Mouse (Mus musculus) stomach, embryonic 15.5 days (tissue): Measurements from ENCODE around the gene Cfd. TPM values are rescaled to one million over a fixed set of nuclear protein-coding genes. Genes with fewer than 3 reads are reported as not detected.

Experiments
- ATAC-seq: fragments of 200-750 bp; cut with Nextera tagmentation; 2 replicates; pipeline ENCODE4 v1.8.0; 2017; ENCODE audit warnings: low read depth, moderate number of reproducible peaks, moderate TSS enrichment; ENCODE audit not compliant: insufficient read depth, low FRiP score
- H3K27ac ChIP-seq: fragments of 300-500 bp; sonication (generic); 2 replicates; pipeline ENCODE4 v1.5.1; 2015; ENCODE audit warnings: mild to moderate bottlenecking, inconsistent platforms
- H3K27me3 ChIP-seq: fragments of 300-500 bp; sonication (generic); replicated peaks from 2 replicates; pipeline ENCODE4 v1.6.1; 2015; ENCODE audit warnings: inconsistent platforms
- H3K36me3 ChIP-seq: fragments of 300-500 bp; sonication (generic); 2 replicates; pipeline ENCODE4 v1.6.1; 2015; ENCODE audit warnings: inconsistent platforms
- H3K4me1 ChIP-seq: fragments of 300-500 bp; sonication (generic); 2 replicates; pipeline ENCODE4 v1.6.1; 2015; ENCODE audit warnings: inconsistent platforms
- H3K4me2 ChIP-seq: fragments of 300-500 bp; sonication (generic); 2 replicates; pipeline ENCODE4 v1.6.1; 2015; ENCODE audit warnings: mild to moderate bottlenecking, inconsistent platforms
- H3K4me3 ChIP-seq: fragments of 300-500 bp; sonication (generic); replicated peaks from 2 replicates; pipeline ENCODE4 v1.5.1; 2015; ENCODE audit warnings: inconsistent platforms
- H3K9ac ChIP-seq: fragments of 300-500 bp; sonication (generic); 2 replicates; pipeline ENCODE4 v1.6.1; 2015; ENCODE audit warnings: inconsistent platforms
- H3K9me3 ChIP-seq: fragments of 300-500 bp; sonication (generic); 2 replicates; pipeline ENCODE4 v1.6.1; 2016; ENCODE audit warnings: inconsistent platforms
- WGBS: fragments of 180-500 bp; shearing (Covaris S2); methylation state at CpG from one replicate; pipeline ENCODE4 v1.1.7; 2015; 5-methylcytosine and 5-hydroxymethylcytosine counted together
- polyA plus RNA-seq: library from polyadenylated mRNA; unstranded; fragments of >200 nt; fragmentation: Nextera tagmentation; extraction: Ambion mirVana; gene quantifications from 2 replicates; pipeline ENCODE4 v1.2.1, GENCODE M21; 2015

Gene Cfd
- polyA plus RNA-seq, result not detected in 2 replicates

- no peak within 1 kb of the TSS for H3K27ac ChIP-seq
- H3K27me3 ChIP-seq, result 0 out of 2 replicates have a peak, but pooled peaks cover 4% of the 10 kb centered on the region
- no peak within 1 kb of the TSS for H3K4me3 ChIP-seq
- H3K4me2 ChIP-seq, result no peak within 1 kb of the TSS
- no peak for ATAC-seq
- WGBS, result 31% methylated on average over 5 of the region's 5 CpGs
- H3K9ac ChIP-seq, result no peak within 1 kb of the TSS
- 0 out of 2 replicates have a peak, but pooled peaks cover 7% of the 10 kb centered on the region for H3K36me3 ChIP-seq
- H3K9me3 ChIP-seq, result no peaks in the 10 kb centered on the region
- no peaks in the 10 kb centered on the region for H3K4me1 ChIP-seq
These were observed at the start of gene Cfd for GRCm38 (mm10) chr10:79890670-79891069. Gene Cfd, plus strand, starts transcription at chr10:79890853.

GRCm38 (mm10) chr10:79842322-79842721, 48.3 kb upstream of the Cfd start:
- no peak for ATAC-seq
- 66% methylated on average over 3 of the region's 3 CpGs for WGBS
- no peak overlapping the region for H3K27ac ChIP-seq

GRCm38 (mm10) chr10:79843476-79843875, 47.2 kb upstream of the Cfd start:
- Histone ChIP-seq H3K4me3 (no peak overlapping the region), H3K27me3 (no peaks in the 10 kb centered on the region), H3K9ac (no peak overlapping the region), H3K36me3 (no peaks in the 10 kb centered on the region), H3K27ac (no peak overlapping the region), H3K9me3 (no peaks in the 10 kb centered on the region), H3K4me1 (peaks cover 20% of the 10 kb centered on the region), H3K4me2 (no peak overlapping the region)
- peak; percentile 40 for ATAC-seq
- WGBS, result 44% methylated on average over 6 of the region's 6 CpGs

More at GRCm38 (mm10) chr10:79842322-79842721, 48.3 kb upstream of the Cfd start:
- Histone ChIP-seq H3K27me3 (no peaks in the 10 kb centered on the region), H3K4me1 (peaks cover 20% of the 10 kb centered on the region), H3K9me3 (no peaks in the 10 kb centered on the region), H3K4me3 (no peak overlapping the region), H3K9ac (no peak overlapping the region), H3K4me2 (no peak overlapping the region), H3K36me3 (no peaks in the 10 kb centered on the region)

DNA sequence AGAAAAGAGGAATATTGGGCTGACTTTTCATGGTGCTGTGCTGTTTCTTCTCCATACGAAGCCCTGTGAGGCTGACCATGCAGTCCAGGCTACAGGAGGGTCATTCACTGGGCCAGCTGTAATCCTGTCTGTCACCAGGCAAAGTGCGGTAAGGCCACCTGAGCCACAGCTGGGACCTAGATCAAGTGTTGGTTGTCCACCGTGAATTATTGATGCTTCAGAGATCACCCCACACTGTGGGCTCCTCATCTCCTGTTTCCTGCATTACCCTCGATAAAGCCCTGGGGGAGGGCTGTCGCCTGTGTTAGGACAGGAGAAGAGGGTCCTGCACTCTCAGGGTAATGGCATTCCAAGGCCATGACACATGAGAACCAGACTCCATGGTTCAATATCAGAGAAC, 44.1 kb upstream of the Cfd start:
- ATAC-seq, result no peak
- no peak overlapping the region for H3K27ac ChIP-seq
- 56% methylated on average over 5 of the region's 5 CpGs for WGBS

DNA sequence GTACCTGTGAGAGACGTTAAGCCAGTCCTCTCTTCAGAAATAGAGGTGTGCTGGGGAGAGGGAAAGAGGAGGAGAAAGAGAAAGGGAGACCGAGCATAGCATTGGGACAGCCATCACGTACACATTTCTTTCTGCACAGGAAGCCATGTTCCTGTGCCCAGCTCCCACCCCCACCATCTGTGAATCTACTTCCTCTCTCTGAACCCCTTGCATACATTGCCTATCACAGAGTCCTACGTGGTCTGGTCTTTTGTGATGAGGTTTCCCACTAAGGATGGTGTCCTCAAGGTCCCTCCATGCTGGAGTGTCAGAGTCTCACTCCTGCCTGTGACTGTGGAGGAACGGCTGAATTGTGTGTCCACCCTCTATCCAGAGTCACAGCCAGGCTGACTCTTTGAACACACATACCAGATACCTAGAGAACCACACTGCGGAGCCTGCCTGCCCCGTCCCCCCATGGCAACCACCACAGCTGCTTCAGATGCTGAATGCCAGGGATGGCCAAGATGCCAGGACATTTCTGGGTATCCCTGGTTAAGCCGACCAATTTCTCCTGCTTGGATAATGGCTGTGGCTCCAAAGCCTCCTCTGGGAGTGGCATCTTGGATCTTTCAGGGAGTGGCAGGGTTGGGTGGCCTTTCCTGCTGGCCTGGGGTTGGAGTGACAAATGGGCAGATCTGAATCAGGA, 40.6 kb upstream of the Cfd start:
- no peak for ATAC-seq
- H3K4me2 ChIP-seq, result no peak overlapping the region
- no peaks in the 10 kb centered on the region for H3K9me3 ChIP-seq
- H3K4me1 ChIP-seq, result peaks cover 21% of the 10 kb centered on the region
- 77% methylated on average over 8 of the region's 8 CpGs for WGBS
- no peak overlapping the region for H3K4me3 ChIP-seq
- H3K27ac ChIP-seq, result no peak overlapping the region
- H3K9ac ChIP-seq, result no peak overlapping the region
- H3K27me3 ChIP-seq, result no peaks in the 10 kb centered on the region
- no peaks in the 10 kb centered on the region for H3K36me3 ChIP-seq

More for the DNA sequence above, 44.1 kb upstream of the Cfd start:
- H3K4me3 ChIP-seq, result no peak overlapping the region
- no peaks in the 10 kb centered on the region for H3K9me3 ChIP-seq
- no peaks in the 10 kb centered on the region for H3K36me3 ChIP-seq
- no peak overlapping the region for H3K4me2 ChIP-seq
- no peaks in the 10 kb centered on the region for H3K27me3 ChIP-seq
- peaks cover 15% of the 10 kb centered on the region for H3K4me1 ChIP-seq
- H3K9ac ChIP-seq, result no peak overlapping the region

GRCm38 (mm10) chr10:79851653-79852052, 39.0 kb upstream of the Cfd start:
- Histone ChIP-seq H3K27ac (peak overlapping the region; percentile 100), H3K9ac (no peak overlapping the region), H3K4me2 (peak overlapping the region; percentile 85), H3K4me3 (no peak overlapping the region), H3K4me1 (peaks cover 25% of the 10 kb centered on the region), H3K9me3 (no peaks in the 10 kb centered on the region), H3K27me3 (no peaks in the 10 kb centered on the region), H3K36me3 (no peaks in the 10 kb centered on the region)
- WGBS, result 51% methylated on average over 3 of the region's 3 CpGs
- no peak for ATAC-seq

GRCm38 (mm10) chr10:79852107-79852789, 38.4 kb upstream of the Cfd start:
- peaks cover 31% of the 10 kb centered on the region for H3K4me1 ChIP-seq
- no peaks in the 10 kb centered on the region for H3K36me3 ChIP-seq
- no peak overlapping the region for H3K9ac ChIP-seq
- 30% methylated on average over 9 of the region's 9 CpGs for WGBS
- H3K4me2 ChIP-seq, result peak overlapping the region; percentile 85
- no peak for ATAC-seq
- peak overlapping the region; percentile 100 for H3K27ac ChIP-seq
- no peaks in the 10 kb centered on the region for H3K27me3 ChIP-seq
- H3K9me3 ChIP-seq, result no peaks in the 10 kb centered on the region
- H3K4me3 ChIP-seq, result peak overlapping the region; percentile 96; the same call in 1 of the 2 replicates

DNA sequence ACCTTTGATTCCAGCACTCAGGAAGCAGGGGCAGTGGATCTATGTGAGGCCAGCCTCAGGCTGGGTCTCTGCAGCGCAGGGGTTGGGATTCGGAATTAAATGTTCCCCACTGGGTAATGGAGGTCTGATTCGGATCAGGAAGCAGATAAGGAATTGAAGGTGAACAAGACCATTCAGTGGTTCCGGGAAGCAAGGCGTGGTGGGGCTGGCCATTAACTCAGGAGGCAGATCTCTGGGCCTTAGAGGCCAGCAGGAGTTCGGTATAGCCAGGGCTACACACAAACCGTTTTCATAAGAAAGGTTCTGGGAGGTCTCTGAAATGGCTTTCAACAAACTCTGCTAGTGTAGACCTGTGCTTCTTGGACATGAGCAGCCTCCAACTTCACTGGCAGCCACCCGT, 37.8 kb upstream of the Cfd start:
- Histone ChIP-seq H3K27ac (peak overlapping the region; percentile 100), H3K9ac (peak overlapping the region; percentile 33; the same call in 1 of the 2 replicates), H3K4me2 (peak overlapping the region; percentile 85), H3K4me1 (peaks cover 37% of the 10 kb centered on the region), H3K27me3 (no peaks in the 10 kb centered on the region), H3K9me3 (no peaks in the 10 kb centered on the region), H3K36me3 (no peaks in the 10 kb centered on the region), H3K4me3 (peak overlapping the region; percentile 96)
- 14% methylated on average over 8 of the region's 8 CpGs for WGBS
- ATAC-seq, result no peak

DNA sequence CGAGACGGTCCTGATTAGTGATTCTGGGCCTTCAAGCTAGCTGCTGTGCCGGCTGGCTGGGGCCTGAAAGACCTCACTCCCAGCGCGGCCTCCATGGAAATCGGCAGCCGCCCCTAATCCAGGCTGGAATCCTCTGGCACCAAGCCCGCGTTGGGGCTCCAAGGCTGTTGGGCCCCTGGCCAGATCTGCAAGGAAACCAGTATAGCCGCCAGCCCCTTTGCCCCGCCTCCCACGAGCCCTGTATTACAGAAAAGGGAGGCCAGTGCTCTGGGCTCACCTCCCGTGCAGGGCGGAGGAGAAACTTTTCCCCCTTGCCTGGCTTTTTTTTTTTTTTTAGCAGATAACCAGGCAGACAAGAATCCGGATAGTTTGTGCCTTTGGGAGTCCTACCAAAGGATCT, 37.3 kb upstream of the Cfd start:
- Histone ChIP-seq H3K9me3 (no peaks in the 10 kb centered on the region), H3K27ac (peak overlapping the region; percentile 100), H3K4me3 (peak overlapping the region; percentile 96), H3K27me3 (no peaks in the 10 kb centered on the region), H3K4me1 (peaks cover 43% of the 10 kb centered on the region), H3K9ac (peak overlapping the region; percentile 51), H3K36me3 (no peaks in the 10 kb centered on the region), H3K4me2 (peak overlapping the region; percentile 85)
- under 1% methylated on average over 15 of the region's 15 CpGs for WGBS
- peak; percentile 55 for ATAC-seq

DNA sequence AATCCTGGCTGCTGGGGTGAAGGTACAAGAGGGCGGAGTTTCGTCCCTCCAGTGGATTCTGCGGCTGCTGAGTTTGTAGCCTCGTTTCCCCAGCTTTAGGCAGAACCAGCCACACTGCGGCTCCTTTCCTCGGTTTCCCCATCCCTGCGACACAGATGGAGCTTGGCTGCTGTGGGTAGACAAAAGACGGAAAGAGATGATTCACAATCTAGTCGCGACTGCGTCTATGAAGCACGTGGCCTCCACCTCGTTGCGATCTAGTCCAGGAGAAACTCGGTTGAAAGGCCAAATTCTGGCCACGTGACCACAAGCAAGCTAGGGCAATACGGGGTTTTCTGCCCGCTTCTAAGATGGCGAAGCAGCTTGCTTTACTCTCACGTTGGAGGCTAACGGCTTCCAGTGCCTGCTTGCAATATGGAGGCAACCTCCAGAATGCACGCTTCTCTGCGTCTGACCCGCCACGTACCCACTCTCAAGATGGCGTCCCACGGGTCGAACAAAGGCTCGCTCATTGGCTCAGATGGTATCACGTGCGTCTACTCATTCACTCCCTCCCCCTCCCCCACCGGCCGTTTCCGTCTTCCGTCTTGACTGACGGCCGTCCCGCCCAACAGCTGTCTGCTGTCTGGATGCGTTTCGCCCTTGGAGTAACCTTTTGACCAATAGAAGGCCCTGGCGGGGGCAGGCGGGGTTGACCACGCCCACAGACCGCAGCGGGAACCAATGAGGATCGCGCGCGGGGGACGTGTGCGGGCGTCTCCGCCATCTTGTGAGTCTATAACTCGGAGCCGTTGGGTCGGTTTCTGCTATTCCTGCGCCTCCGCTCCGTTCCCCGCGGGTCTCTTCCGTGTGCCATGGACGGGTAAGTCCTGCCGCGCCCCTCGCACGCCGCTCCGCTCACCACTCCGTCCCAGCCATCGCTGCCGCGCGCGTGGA, 36.5 kb upstream of the Cfd start, which contains the start of gene Ptbp1:
Gene Ptbp1, plus strand, starts transcription at position 568 of the 936 bp plus-strand sequence.
- WGBS, result under 1% methylated on average over 75 of the region's 75 CpGs
- peak; percentile 91 for ATAC-seq
- peaks cover 50% of the 10 kb centered on the region for H3K4me1 ChIP-seq

GRCm38 (mm10) chr10:79854801-79855541, 35.7 kb upstream of the Cfd start:
- peak overlapping the region; percentile 96 for H3K4me3 ChIP-seq
- under 1% methylated on average over 82 of the region's 83 CpGs for WGBS
- peak overlapping the region; percentile 100 for H3K27ac ChIP-seq
- H3K9ac ChIP-seq, result peak overlapping the region; percentile 99
- H3K4me2 ChIP-seq, result peak overlapping the region; percentile 90
- no peak for ATAC-seq
- no peaks in the 10 kb centered on the region for H3K9me3 ChIP-seq
- H3K27me3 ChIP-seq, result no peaks in the 10 kb centered on the region
- H3K4me1 ChIP-seq, result peaks cover 54% of the 10 kb centered on the region
- H3K36me3 ChIP-seq, result peaks cover 14% of the 10 kb centered on the region

More for the DNA sequence above, 36.5 kb upstream of the Cfd start, which contains the start of gene Ptbp1:
- Histone ChIP-seq H3K27me3 (no peaks in the 10 kb centered on the region), H3K4me2 (peak within 1 kb of the TSS; percentile 90), H3K36me3 (peaks cover 6% of the 10 kb centered on the region), H3K4me3 (peak within 1 kb of the TSS; percentile 96), H3K9me3 (no peaks in the 10 kb centered on the region), H3K9ac (peak within 1 kb of the TSS; percentile 99), H3K27ac (peak within 1 kb of the TSS; percentile 100)
